Mouse (Mus musculus) lung, adult 2 months (tissue): ENCODE data around the gene Mrps14.

Experiments used
- CTCF ChIP-seq: fragments of 200-500 bp; IDR thresholded peaks from 2 replicates; pipeline ENCODE4 v1.5.1; 2011; ENCODE audit warnings: mild to moderate bottlenecking, low read length, control low read depth; ENCODE audit not compliant: insufficient read depth
- POLR2A ChIP-seq: fragments of 200-500 bp; IDR thresholded peaks from 2 replicates; pipeline ENCODE4 v1.6.1; 2011; ENCODE audit warnings: low read depth, mild to moderate bottlenecking, control low read depth, low read length, borderline replicate concordance; ENCODE audit errors: extremely low read depth

GRCm38 (mm10) chr1:160250782-160251181 lies 55.8 kb downstream of the Mrps14 start:
- TF ChIP-seq POLR2A (no peak), CTCF (no peak)
